Mouse (Mus musculus) ES-Bruce4 (cell line): ENCODE data around the gene Fstl3. TPM values are rescaled to one million over a fixed set of nuclear protein-coding genes. Genes with fewer than 3 reads are reported as not detected.

Source experiments
- H3K27ac ChIP-seq: 2 replicates; pipeline ENCODE4 v1.5.1; 2012; ENCODE audit warnings: low read length, inconsistent platforms; ENCODE audit not compliant: insufficient read depth
- H3K27me3 ChIP-seq: 2 replicates; pipeline ENCODE4 v1.6.1; 2012; ENCODE audit warnings: mild to moderate bottlenecking, low read length, inconsistent platforms; ENCODE audit not compliant: control insufficient read depth, poor library complexity, insufficient read depth, severe bottlenecking
- H3K36me3 ChIP-seq: 2 replicates; pipeline ENCODE4 v1.6.1; 2012; ENCODE audit warnings: inconsistent platforms, mild to moderate bottlenecking, low read length, moderate library complexity; ENCODE audit not compliant: control insufficient read depth, poor library complexity, insufficient read depth, severe bottlenecking
- H3K4me1 ChIP-seq: one replicate; pipeline ENCODE4 v1.8.1; 2011; ENCODE audit warnings: low read length; ENCODE audit not compliant: control insufficient read depth, insufficient read depth
- H3K4me3 ChIP-seq: 2 replicates; pipeline ENCODE4 v1.5.1; 2011; ENCODE audit warnings: low read depth, mild to moderate bottlenecking, low read length
- H3K9ac ChIP-seq: 2 replicates; pipeline ENCODE4 v1.6.1; 2012; ENCODE audit warnings: low read depth, mild to moderate bottlenecking, inconsistent platforms; ENCODE audit not compliant: poor library complexity, severe bottlenecking
- H3K9me3 ChIP-seq: replicated peaks from 2 replicates; pipeline ENCODE4 v1.6.1; 2012; ENCODE audit warnings: mild to moderate bottlenecking, low read length, inconsistent platforms; ENCODE audit not compliant: control insufficient read depth, poor library complexity, insufficient read depth, severe bottlenecking
- CTCF ChIP-seq: IDR thresholded peaks from one replicate; pipeline ENCODE4 v1.8.1; 2011; ENCODE audit warnings: low read depth, low read length
- EP300 ChIP-seq: IDR thresholded peaks from 2 replicates; pipeline ENCODE4 v1.6.1; 2011; ENCODE audit warnings: low read depth, low read length; ENCODE audit not compliant: insufficient read depth
- POLR2A ChIP-seq: IDR thresholded peaks from one replicate; pipeline ENCODE4 v1.8.1; 2011; ENCODE audit warnings: low read length; ENCODE audit not compliant: insufficient read depth
- polyA plus RNA-seq: library from polyadenylated mRNA; stranded (reverse); fragments of >200 nt; gene quantifications from 2 replicates; pipeline ENCODE4 v1.2.4, GENCODE M21; 2011; ENCODE audit warnings: low read depth; ENCODE audit not compliant: missing spikeins, insufficient read depth, insufficient read length

Fstl3 gene
- polyA plus RNA-seq, 1 experiment, result 7.7 TPM

DNA sequence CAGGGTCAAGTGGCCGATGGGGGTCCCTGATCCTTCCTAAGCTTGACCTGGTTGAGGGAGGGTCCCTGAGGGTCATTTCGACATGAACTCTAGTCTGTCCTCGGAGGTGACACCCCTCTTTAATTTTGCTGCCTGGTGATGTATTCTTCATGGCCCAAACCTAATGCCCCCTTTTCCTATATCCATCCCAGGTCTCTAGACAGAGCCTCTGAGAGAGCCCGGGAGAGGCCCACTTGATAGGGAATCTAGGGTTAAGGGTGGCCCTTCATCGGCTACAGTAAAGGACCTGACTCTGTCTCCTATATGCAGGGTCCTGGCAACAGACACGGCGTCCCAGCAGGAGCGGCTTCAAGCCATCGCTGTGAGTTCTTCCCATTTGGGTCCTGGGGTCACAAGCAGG, 29.3 kb downstream of the Fstl3 start:
- H3K27ac ChIP-seq, result no peak overlapping the region
- no peak overlapping the region for H3K9ac ChIP-seq
- H3K4me3 ChIP-seq, result no peak overlapping the region
- H3K27me3 ChIP-seq, result no peaks in the 10 kb centered on the region
- H3K9me3 ChIP-seq, result no peaks in the 10 kb centered on the region
- H3K36me3 ChIP-seq, result no peaks in the 10 kb centered on the region
- TF ChIP-seq CTCF, result no peak
- no peak for TF ChIP-seq EP300
- no peak for TF ChIP-seq POLR2A
- H3K4me1 ChIP-seq, result peaks cover 4% of the 10 kb centered on the region

DNA sequence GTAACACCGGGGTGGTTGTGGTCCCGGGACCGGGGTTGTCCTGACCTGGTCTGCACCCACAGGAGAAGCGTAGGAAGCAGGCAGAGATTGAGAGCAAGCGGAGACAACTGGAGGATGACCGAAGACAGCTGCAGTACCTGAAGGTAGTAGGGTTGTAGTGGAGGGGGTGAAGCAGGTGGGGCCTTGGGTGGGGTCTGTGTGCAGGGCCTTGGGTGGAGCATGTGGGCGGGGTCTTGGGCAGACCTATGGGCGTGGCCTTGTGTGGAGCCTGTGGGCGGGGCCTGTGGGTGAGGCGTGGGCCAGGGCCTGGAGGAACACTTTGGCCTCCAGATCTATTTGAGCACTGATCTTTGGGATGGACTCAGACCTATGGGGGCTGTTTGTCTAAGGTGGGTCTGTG, 29.9 kb downstream of the Fstl3 start:
- Histone ChIP-seq H3K27ac (no peak overlapping the region), H3K36me3 (no peaks in the 10 kb centered on the region), H3K9ac (no peak overlapping the region), H3K9me3 (no peaks in the 10 kb centered on the region), H3K4me3 (no peak overlapping the region), H3K4me1 (peaks cover 4% of the 10 kb centered on the region), H3K27me3 (no peaks in the 10 kb centered on the region)
- no peak for TF ChIP-seq EP300
- no peak for TF ChIP-seq POLR2A
- no peak for TF ChIP-seq CTCF

DNA sequence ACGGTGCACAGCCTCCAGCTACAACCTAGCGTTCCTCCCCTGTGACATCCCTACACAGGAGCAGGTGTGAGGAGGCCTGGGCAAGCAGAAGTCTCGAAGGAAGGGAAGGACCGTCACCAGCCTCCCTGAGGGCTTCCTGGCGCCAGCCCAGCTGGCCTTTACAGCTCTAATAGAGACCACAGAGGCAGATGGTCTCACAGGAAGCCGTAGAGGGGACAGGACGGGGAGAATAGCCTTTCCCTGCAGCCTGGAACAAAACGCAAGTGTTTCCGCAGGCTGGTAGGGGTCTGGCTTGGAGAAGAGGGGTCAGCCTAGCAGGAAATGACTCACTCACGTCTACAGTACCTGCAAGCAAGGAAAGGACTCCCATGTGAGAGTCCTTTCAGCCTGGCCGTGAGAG, 30.8 kb downstream of the Fstl3 start:
- H3K9ac ChIP-seq, result no peak overlapping the region
- no peaks in the 10 kb centered on the region for H3K36me3 ChIP-seq
- peaks cover under 1% of the 10 kb centered on the region for H3K4me1 ChIP-seq
- H3K4me3 ChIP-seq, result no peak overlapping the region
- no peak for TF ChIP-seq POLR2A
- TF ChIP-seq EP300, result no peak
- no peak for TF ChIP-seq CTCF
- H3K27me3 ChIP-seq, result no peaks in the 10 kb centered on the region
- H3K27ac ChIP-seq, result no peak overlapping the region
- H3K9me3 ChIP-seq, result no peaks in the 10 kb centered on the region

DNA sequence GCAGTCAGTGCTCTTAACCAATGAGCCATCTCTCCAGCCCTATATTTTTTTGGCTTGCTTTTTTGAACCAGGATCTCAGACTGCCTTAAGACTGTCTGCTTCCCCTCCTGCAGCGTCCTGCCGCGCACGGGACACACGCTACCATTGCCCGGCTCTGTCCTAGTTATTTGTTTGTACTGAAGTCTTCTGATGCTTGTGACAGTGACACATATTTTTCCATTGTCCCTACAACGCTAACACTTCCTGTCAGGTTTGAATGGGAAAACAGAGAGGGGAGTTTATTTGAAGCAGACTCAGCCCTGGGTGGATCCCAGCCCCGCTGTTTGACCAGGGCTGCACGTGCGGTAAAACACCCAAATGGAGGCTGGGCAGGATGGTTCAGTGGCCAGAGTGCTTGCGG, 31.7 kb downstream of the Fstl3 start:
- Histone ChIP-seq H3K4me3 (no peak overlapping the region), H3K9me3 (no peaks in the 10 kb centered on the region), H3K27ac (no peak overlapping the region), H3K36me3 (no peaks in the 10 kb centered on the region), H3K27me3 (no peaks in the 10 kb centered on the region), H3K4me1 (no peaks in the 10 kb centered on the region), H3K9ac (no peak overlapping the region)
- TF ChIP-seq POLR2A (no peak), EP300 (no peak), CTCF (no peak)

DNA sequence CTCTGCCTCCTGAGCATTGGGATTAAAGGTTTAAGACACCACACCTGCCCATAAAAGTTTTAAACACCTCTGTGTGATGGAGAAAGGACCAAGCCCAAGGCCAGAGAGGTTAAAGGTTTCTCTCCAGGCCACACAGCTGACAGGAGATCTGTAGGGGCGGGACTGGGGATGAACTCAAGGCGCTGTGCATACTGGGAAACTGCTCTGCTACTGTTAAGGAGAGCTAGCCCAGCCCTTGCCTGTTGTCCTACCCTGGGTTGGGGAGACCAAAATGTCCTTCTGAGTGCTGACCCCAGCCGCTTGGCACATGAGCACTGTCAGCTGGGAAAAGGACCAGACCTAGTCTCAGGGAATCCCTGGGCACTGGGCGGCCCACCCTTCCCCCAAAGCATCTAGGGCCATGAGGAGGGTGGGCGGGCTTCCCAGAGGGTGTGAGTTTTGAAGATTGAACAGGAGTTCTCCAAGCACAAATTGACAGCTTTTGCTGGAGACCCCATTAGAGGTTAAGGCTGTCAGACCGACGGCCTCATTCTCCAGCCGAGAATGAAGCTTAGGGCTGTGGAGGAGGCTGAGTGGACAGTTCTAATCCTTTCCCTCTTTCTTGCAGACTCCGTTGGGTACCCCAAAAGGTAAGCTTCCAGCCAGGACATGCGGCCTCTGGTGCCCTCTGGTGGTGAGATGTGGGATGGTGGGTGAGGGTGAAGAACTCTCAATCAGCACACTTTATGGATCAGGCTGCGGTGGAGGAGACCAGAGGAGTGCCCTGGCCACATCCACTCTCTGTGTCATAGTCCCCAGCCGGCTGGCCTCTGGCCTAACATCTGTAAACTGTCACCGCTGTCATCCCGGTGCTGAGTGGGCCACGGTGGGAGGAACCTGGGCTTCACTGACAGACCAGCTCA, 34.9 kb downstream of the Fstl3 start:
- H3K27ac ChIP-seq, result no peak overlapping the region

DNA sequence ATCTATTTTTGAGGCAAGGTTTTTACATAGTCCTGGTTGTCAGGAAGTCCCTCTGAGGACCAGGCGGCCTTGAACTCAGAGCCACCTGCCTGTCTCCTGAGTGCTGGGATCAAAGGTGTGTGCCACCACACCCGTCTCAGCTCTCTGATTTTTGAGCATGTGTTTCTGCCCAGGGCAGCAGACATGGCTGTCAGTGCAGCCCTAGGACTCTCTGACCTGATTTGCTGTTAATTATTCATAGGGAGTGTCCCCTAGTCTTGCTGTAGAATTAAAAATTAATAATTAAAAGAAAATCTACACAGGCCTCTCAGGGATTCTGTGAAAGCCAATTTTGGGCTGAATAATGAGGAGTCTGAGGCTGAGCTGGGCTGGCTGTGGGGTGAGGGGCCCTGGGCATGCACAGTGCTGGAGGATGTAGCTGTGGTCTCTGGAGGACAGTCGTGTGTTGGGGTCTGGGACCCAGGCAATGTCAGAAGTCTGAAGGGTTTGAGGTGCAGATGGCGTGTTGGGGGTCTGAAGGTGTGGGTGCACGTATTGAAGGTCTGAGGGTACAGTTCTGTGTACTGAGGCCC, 37.3 kb downstream of the Fstl3 start:
- no peak overlapping the region for H3K4me3 ChIP-seq
- H3K27me3 ChIP-seq, result no peaks in the 10 kb centered on the region
- H3K36me3 ChIP-seq, result no peaks in the 10 kb centered on the region
- H3K9ac ChIP-seq, result no peak overlapping the region
- peaks cover 5% of the 10 kb centered on the region for H3K4me1 ChIP-seq
- no peak overlapping the region for H3K27ac ChIP-seq
- no peak for TF ChIP-seq CTCF
- no peak for TF ChIP-seq POLR2A
- no peak for TF ChIP-seq EP300
- no peaks in the 10 kb centered on the region for H3K9me3 ChIP-seq

More for the DNA sequence above, 34.9 kb downstream of the Fstl3 start:
- Histone ChIP-seq H3K9ac (no peak overlapping the region), H3K4me1 (no peaks in the 10 kb centered on the region), H3K9me3 (no peaks in the 10 kb centered on the region), H3K4me3 (no peak overlapping the region), H3K36me3 (no peaks in the 10 kb centered on the region), H3K27me3 (no peaks in the 10 kb centered on the region)
- no peak for TF ChIP-seq POLR2A
- TF ChIP-seq CTCF, result peak; percentile 97
- TF ChIP-seq EP300, result peak; percentile 44; the same call in 1 of the 2 replicates
